Mouse (Mus musculus): ENCODE measurements around the gene Plch2. TPM values are rescaled to one million over a fixed set of nuclear protein-coding genes. Genes with fewer than 3 reads are reported as not detected.

Plch2 gene
- polyA plus RNA-seq, 1 experiment = 0.11 TPM

DNA sequence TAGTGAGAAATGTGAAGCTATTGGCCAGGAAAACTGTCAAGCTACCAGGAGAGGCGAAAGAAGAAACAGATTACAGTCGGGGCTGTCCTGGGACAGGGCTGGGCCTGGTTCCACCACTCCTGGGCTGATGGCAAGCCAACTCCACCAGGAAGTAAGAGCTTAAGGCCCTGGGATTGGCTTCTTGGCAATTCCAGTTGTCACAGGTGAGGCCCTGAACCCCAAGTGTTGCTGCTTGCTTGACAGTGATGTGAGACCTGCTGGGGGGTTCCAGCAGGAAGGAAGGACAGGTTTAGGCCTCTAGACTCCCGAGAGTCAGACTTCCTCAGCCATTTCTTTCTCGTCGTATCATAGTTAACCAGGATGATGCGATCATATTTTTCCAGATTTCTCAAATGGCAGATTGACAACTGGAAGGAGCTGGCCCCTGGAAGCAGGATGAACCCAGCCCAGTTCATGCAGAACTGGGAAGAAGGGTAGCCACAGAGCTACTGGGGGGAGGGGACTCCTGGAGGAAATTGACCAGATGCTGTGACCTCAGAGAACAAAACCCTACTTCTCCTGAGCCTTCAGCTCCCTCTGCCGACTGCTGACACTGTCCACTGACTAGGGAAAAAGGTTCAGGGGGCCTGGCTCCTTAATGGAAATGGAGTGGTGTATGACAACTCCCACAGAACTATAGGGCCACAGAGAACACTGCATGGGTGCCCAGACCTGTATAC is 37.0 kb upstream of the Plch2 start:
- Histone ChIP-seq H3K4me3 (ENCODE audit: insufficient read depth, poor library complexity, severe bottlenecking) (no peak overlapping the region), H3K79me3 (ENCODE audit: low read depth) (no peaks in the 10 kb centered on the region), H3K27me3 (ENCODE audit: control insufficient read depth, insufficient read depth, insufficient read length) (no peaks in the 10 kb centered on the region), H3K36me3 (ENCODE audit: control insufficient read depth, insufficient read depth) (no peaks in the 10 kb centered on the region), H3ac (ENCODE audit: control insufficient read depth, insufficient read length, low read depth) (no peak overlapping the region), H3K79me2 (ENCODE audit: control insufficient read depth, insufficient read depth) (no peaks in the 10 kb centered on the region)
- TF ChIP-seq FOSL1 (IDR thresholded peaks at IDR 0.05; ENCODE audit: insufficient read depth, low read length, poor library complexity, severe bottlenecking) = no peak

DNA sequence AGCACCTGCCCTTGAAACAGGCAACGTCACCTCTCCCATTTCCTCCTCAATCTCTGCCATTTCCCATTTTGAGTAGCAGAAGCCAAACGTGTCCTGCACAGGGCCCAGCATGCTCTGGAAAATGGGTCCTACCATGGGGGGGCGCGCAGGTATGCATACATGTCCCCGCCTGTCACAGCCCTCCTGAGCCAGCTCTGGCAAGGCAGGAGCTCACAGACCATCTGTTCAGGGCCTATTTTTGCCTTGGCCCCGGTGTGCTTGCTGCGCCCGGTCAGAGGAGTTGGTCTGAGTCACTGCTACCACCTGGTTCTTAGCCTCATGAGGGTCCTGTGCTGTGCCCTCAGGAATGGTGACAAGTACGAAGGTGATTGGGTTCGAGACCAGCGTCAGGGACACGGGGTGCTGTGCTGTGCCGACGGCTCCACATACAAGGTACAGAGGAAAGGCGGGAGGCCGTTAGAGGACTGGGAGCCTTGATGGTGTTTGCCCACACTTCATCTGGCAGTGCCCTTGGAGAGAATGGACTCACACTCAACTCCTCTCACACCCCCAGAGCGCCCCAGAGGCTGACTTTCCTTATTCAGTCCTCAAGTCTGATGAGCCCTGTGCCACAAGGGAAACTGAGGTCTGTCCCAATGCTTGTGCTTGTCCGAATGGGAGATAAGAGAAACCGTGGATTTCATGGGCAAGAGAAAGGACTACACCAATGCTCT is 36.3 kb upstream of the Plch2 start:
- Histone ChIP-seq H3K79me3 (ENCODE audit: low read depth) (no peaks in the 10 kb centered on the region), H3ac (ENCODE audit: control insufficient read depth, insufficient read length, low read depth) (no peak overlapping the region), H3K36me3 (ENCODE audit: control insufficient read depth, insufficient read depth) (no peaks in the 10 kb centered on the region), H3K4me3 (ENCODE audit: insufficient read depth, poor library complexity, severe bottlenecking) (no peak overlapping the region), H3K27me3 (ENCODE audit: control insufficient read depth, insufficient read depth, insufficient read length) (no peaks in the 10 kb centered on the region), H3K79me2 (ENCODE audit: control insufficient read depth, insufficient read depth) (no peaks in the 10 kb centered on the region)
- no peak for TF ChIP-seq MAX (IDR thresholded peaks at IDR 0.05)
- no peak for TF ChIP-seq USF1 (IDR thresholded peaks at IDR 0.05; ENCODE audit: low read depth)
- TF ChIP-seq CEBPB (IDR thresholded peaks at IDR 0.05; ENCODE audit: low read depth) = no peak
- no peak for TF ChIP-seq MYOG (IDR thresholded peaks at IDR 0.05; ENCODE audit: control insufficient read depth, extremely low read depth, insufficient read length)
- no peak for TF ChIP-seq MYOD1 (IDR thresholded peaks at IDR 0.05; ENCODE audit: control insufficient read depth, insufficient read length, low read depth)
- TF ChIP-seq CTCF (IDR thresholded peaks at IDR 0.05; ENCODE audit: control insufficient read depth, insufficient read depth, insufficient read length) = no peak
- TF ChIP-seq FOSL1 (IDR thresholded peaks at IDR 0.05; ENCODE audit: insufficient read depth, low read length, poor library complexity, severe bottlenecking) = no peak

DNA sequence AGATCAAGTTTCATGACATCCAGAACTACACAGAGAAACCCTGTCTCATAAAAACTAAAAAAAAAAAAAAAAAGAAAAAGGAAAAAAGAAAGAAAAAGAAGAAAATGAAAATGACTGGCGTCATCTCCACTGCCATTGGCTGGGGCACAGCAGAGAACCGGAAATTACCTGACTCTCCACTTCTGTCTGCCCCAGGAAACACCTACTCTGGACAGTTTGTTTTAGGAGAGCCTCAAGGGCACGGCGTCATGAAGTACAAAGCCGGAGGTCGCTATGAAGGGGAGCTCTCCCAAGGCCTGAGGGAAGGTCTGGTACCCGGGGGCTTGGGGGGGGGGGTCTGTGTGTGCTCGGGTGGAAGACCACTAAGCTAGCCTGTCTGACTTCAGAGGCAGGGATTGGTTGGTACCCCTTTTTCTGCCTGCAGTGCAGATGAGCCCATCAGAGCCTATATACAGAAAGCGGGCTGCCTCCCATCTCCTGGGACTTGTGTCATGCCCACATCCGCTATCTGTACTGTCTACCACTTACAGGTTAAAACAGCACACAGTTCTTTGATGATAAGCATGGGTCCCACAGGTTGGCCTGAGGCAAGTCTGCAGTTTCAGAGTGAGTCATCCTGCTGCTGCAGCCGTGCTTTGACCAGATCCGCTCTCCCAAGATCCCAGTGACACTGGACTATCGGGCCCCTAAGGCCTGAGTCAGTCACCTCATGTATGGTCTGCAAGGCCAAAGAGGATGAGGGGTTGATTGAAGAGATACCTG is 34.3 kb upstream of the Plch2 start:
- no peak overlapping the region for H3ac ChIP-seq (ENCODE audit: control insufficient read depth, insufficient read length, low read depth)
- no peaks in the 10 kb centered on the region for H3K27me3 ChIP-seq (ENCODE audit: control insufficient read depth, insufficient read depth, insufficient read length)
- H3K79me3 ChIP-seq (ENCODE audit: low read depth) = no peaks in the 10 kb centered on the region
- H3K36me3 ChIP-seq (ENCODE audit: control insufficient read depth, insufficient read depth) = no peaks in the 10 kb centered on the region
- peaks cover 2% of the 10 kb centered on the region for H3K79me2 ChIP-seq (ENCODE audit: control insufficient read depth, insufficient read depth)
- no peak overlapping the region for H3K4me3 ChIP-seq (ENCODE audit: insufficient read depth, poor library complexity, severe bottlenecking)
- TF ChIP-seq CTCF (IDR thresholded peaks at IDR 0.05; ENCODE audit: control insufficient read depth, insufficient read depth, insufficient read length) = no peak
- TF ChIP-seq USF1 (IDR thresholded peaks at IDR 0.05; ENCODE audit: low read depth) = no peak
- TF ChIP-seq MYOD1 (IDR thresholded peaks at IDR 0.05; ENCODE audit: control insufficient read depth, insufficient read length, low read depth) = no peak
- no peak for TF ChIP-seq MYOG (IDR thresholded peaks at IDR 0.05; ENCODE audit: control insufficient read depth, extremely low read depth, insufficient read length)
- no peak for TF ChIP-seq FOSL1 (IDR thresholded peaks at IDR 0.05; ENCODE audit: insufficient read depth, low read length, poor library complexity, severe bottlenecking)
- TF ChIP-seq CEBPB (IDR thresholded peaks at IDR 0.05; ENCODE audit: low read depth) = no peak
- no peak for TF ChIP-seq MAX (IDR thresholded peaks at IDR 0.05)

DNA sequence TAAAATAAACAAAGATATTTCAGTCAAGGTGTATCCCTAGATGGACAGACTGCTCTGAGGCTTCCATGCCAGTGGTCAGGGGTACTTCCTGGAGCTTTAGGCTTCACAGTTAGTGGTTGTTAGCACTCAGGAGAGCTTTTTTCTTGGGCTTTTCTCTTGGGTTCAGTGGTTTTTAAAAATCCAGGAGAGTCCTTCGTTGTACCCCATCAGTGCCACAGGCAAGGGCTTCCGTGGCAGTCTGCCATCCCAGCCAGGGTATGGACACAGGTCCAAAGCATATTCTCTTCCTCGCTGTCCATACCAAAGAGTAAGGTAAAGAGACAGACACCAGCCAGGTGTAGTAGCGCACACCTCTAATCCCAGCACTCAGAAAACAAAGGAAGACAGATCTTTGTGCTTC is 33.6 kb upstream of the Plch2 start:
- Histone ChIP-seq H3K27me3 (ENCODE audit: control insufficient read depth, insufficient read depth, insufficient read length) (no peaks in the 10 kb centered on the region), H3K36me3 (ENCODE audit: control insufficient read depth, insufficient read depth) (no peaks in the 10 kb centered on the region), H3K4me3 (ENCODE audit: insufficient read depth, poor library complexity, severe bottlenecking) (no peak overlapping the region), H3K79me3 (ENCODE audit: low read depth) (peaks cover 6% of the 10 kb centered on the region), H3ac (ENCODE audit: control insufficient read depth, insufficient read length, low read depth) (no peak overlapping the region), H3K79me2 (ENCODE audit: control insufficient read depth, insufficient read depth) (peaks cover 9% of the 10 kb centered on the region)
- TF ChIP-seq USF1 (IDR thresholded peaks at IDR 0.05; ENCODE audit: low read depth) (no peak), CEBPB (IDR thresholded peaks at IDR 0.05; ENCODE audit: low read depth) (no peak), MAX (IDR thresholded peaks at IDR 0.05) (no peak), CTCF (IDR thresholded peaks at IDR 0.05; ENCODE audit: control insufficient read depth, insufficient read depth, insufficient read length) (no peak), MYOG (IDR thresholded peaks at IDR 0.05; ENCODE audit: control insufficient read depth, extremely low read depth, insufficient read length) (no peak), MYOD1 (IDR thresholded peaks at IDR 0.05; ENCODE audit: control insufficient read depth, insufficient read length, low read depth) (no peak), FOSL1 (IDR thresholded peaks at IDR 0.05; ENCODE audit: insufficient read depth, low read length, poor library complexity, severe bottlenecking) (no peak)

DNA sequence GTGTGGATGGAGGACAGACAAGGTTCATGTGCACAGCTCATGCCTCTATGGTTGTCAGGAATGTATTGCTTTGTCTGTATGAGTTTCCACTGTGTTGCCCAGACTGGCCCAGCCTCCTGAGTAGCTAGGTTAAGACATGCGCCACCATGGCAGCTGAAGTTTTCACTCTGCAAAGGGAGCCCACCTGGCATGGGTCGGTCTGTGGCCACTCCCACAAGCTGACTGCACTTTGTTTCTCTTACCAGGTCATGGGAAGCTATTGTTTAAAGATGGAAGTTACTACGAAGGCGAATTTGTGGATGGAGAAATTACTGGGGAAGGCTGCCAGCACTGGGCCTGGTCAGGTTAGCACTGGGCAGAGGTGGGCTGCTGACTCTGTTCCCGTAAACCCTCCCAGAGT is 32.7 kb upstream of the Plch2 start:
- peaks cover 15% of the 10 kb centered on the region for H3K79me3 ChIP-seq (ENCODE audit: low read depth)

More for the DNA sequence above, 32.7 kb upstream of the Plch2 start:
- peaks cover 18% of the 10 kb centered on the region for H3K79me2 ChIP-seq (ENCODE audit: control insufficient read depth, insufficient read depth)
- H3K27me3 ChIP-seq (ENCODE audit: control insufficient read depth, insufficient read depth, insufficient read length) = no peaks in the 10 kb centered on the region
- TF ChIP-seq MYOD1 (IDR thresholded peaks at IDR 0.05; ENCODE audit: control insufficient read depth, insufficient read length, low read depth) = no peak
- TF ChIP-seq CEBPB (IDR thresholded peaks at IDR 0.05; ENCODE audit: low read depth) = no peak
- TF ChIP-seq MYOG (IDR thresholded peaks at IDR 0.05; ENCODE audit: control insufficient read depth, extremely low read depth, insufficient read length) = no peak
- TF ChIP-seq CTCF (IDR thresholded peaks at IDR 0.05; ENCODE audit: control insufficient read depth, insufficient read depth, insufficient read length) = no peak
- no peak for TF ChIP-seq FOSL1 (IDR thresholded peaks at IDR 0.05; ENCODE audit: insufficient read depth, low read length, poor library complexity, severe bottlenecking)
- no peak for TF ChIP-seq MAX (IDR thresholded peaks at IDR 0.05)
- TF ChIP-seq USF1 (IDR thresholded peaks at IDR 0.05; ENCODE audit: low read depth) = no peak
- H3K36me3 ChIP-seq (ENCODE audit: control insufficient read depth, insufficient read depth) = no peaks in the 10 kb centered on the region
- no peak overlapping the region for H3ac ChIP-seq (ENCODE audit: control insufficient read depth, insufficient read length, low read depth)
- no peak overlapping the region for H3K4me3 ChIP-seq (ENCODE audit: insufficient read depth, poor library complexity, severe bottlenecking)
